Mouse (Mus musculus) cerebellum, adult (tissue): Measurements from ENCODE around the gene Adcy3.
A peak's percentile ranks its signal among the peaks of the same experiment; 100 is the strongest.

Experiments used
- ATAC-seq: cut with Nextera tagmentation; 2 replicates; pipeline ENCODE4 v1.9.2; 2017; ENCODE audit warnings: mild to moderate bottlenecking, moderate library complexity, mixed read lengths; ENCODE audit not compliant: insufficient number of reproducible peaks, low FRiP score, low TSS enrichment

Adcy3 gene

DNA sequence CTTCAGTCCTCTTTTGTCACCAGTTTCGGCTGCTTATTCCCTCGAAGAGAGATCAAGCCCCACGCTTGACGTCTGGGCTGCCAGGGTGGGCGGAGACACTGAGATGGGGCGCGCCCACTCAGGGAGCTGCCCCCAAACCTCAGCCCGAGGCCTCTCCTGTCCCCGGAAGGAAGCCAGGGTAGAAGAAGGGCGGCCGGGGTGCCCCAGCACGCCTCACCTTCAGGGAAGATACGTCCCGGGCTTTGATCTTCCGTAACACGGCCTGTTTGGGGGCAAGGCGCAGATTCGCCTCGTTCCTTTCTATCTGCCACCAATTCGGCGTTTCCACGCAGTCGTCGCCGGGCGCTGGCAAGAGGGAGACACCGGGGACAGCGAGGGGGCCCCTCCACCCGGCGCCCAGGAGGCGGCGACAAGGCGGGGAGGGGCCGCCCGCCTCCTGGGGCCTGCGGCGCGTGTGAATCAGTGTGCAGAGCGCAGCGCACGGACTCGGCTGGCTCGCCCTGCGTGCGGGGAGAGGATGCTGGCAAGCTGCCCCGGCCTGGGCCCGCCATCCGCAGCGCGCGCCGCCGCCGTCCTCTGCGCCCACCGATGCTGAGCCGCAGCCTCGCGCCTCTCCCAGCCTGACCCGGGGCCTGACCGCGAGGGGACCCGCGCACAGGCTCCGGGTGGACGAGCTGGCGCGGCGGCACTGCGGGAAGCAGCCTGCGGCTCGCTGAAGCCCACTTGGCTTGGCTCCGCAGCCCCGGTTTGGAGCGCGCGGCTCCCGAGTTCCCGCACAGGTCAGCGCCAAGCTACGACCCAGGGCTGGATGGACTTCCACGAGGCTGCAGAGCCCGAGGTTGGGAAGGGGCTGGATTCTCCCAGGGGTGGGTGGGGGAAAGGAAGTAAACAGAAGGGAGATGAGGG lies at the start of gene Adcy3:
Gene Adcy3 (plus strand): TSS at position 163 of the 906 bp plus-strand sequence.
- peak; percentile 64 for ATAC-seq

DNA sequence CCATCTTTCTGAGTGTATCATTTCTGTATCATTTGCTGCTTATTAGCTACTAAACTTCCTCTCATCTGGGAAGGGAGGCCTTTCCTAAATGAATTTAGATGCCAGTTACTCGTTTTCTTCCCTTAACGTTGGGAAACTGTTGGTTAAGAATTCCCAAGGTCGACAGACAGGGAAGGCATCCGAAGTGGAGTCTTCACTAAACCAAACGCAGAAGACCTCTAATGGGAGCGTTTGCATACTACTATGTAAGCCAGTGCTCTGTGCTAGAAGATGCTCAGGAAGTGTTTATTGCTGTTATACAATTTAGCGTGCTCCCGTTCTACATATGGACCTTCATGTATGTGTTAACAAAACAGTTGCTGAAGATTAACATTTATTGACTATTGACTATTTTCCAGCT lies 49.5 kb upstream of the Adcy3 start:
- no peak for ATAC-seq

DNA sequence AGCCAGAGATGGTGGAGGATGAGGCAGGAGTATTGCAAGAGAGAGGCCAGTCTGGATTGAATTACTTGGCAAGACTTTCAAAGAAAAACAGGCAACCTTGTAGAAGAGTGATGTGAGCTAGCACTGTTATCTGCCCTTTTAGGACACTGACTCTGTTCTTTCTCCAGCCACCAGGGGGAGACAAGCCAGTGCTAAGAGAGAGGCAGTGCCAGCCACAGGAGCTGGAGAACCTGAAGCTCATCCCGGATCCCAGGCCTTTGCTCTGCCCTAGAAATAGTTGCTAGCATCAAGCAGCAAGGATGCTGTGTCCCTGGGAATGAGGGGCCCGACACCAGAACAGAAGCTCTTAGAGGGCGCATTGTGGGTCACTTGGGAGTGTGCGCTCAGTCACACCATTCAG lies 25.5 kb upstream of the Adcy3 start:
- peak; percentile 75 for ATAC-seq

GRCm38 (mm10) chr12:4116132-4116531 lies 16.8 kb upstream of the Adcy3 start:
- ATAC-seq, result no peak

- ATAC-seq, result no peak
Observed at GRCm38 (mm10) chr12:4117136-4117535, 15.8 kb upstream of the Adcy3 start.

- no peak for ATAC-seq
Observed at GRCm38 (mm10) chr12:4117579-4117978, 15.3 kb upstream of the Adcy3 start.

DNA sequence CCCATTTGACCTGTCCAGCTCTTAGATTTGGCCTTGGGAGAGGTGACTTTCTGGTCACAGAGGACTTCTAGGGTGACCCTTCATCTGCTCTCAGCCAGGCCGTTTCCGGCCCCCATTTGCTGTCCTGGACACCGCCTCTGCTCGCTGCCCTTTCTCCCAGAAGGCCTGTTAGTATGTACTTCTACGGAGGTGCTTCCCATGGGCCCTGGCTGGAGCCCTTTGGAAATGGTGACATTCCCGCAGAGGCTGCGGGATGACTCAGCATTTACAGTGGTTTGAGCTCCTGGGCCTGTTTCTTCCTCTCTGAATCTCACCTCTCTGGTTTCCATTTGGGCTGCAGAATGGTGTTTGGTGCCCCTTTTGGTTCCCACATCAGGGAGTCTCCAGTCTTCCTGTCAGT lies 5.6 kb upstream of the Adcy3 start:
- ATAC-seq, result no peak

- ATAC-seq, result no peak
Observed at GRCm38 (mm10) chr12:4133847-4134212, 927 bp downstream of the Adcy3 start.

DNA sequence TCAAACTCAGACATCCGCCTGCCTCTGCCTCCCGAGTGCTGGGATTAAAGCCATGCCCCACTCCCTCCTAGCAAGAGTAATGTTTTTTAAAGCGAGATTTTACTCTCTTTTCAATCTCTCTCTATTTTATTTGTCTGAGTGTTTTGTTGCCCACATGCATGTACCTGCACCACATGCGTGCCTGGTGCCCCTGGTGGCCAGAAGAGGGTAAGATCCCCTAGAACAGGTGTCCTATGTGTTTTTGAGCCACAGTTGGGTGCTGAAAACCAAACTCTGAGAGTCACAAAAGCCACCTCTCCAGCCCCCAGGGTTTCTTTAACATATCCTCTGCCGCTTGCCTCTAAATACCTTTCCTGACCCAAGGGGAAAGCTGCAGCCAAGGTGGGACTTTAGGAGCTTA lies 10.3 kb downstream of the Adcy3 start:
- ATAC-seq, result no peak

GRCm38 (mm10) chr12:4150936-4151335 lies 18.0 kb downstream of the Adcy3 start:
- no peak for ATAC-seq

GRCm38 (mm10) chr12:4151969-4152368 lies 19.1 kb downstream of the Adcy3 start:
- ATAC-seq, result no peak

DNA sequence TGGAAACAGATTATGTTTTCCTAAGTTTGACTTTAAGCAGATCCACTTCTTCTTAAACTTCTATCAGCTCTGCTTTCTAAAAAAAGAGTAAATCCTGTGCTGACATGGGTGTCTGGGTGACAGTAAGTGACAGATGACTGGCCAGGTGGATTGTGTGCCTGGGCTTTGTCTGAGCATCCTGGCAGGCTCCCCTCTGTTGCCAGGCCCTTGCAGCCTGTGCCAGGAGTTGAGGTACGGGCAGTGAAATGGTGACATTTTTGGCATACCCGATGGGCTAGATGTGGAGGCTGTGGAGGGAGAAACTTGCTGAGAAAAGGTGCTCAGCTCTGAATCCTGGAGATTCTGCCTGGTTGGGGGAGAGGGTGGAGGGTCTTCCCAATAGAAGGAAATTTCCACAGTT lies 24.6 kb downstream of the Adcy3 start:
- ATAC-seq, result peak; percentile 92

DNA sequence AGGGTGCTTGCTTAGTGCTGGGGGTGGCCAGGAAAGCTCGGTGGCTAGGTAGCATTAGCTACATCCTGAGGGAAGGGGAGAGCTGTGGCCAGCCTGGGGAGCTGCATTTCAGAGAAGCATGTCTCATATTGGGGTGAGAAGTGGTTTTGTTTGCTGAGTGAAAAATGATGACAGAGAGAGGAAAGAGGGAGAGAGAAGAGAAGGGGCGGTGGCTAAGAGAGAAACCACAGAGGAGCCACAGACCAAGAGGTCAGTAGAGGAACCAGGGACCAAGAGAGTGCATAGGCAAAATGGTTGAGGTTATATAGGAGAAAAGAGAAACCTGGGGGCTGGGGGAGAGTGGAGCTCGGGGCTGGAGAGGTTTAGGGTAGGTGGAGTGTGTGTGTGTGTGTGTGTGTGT lies 25.3 kb downstream of the Adcy3 start:
- no peak for ATAC-seq

DNA sequence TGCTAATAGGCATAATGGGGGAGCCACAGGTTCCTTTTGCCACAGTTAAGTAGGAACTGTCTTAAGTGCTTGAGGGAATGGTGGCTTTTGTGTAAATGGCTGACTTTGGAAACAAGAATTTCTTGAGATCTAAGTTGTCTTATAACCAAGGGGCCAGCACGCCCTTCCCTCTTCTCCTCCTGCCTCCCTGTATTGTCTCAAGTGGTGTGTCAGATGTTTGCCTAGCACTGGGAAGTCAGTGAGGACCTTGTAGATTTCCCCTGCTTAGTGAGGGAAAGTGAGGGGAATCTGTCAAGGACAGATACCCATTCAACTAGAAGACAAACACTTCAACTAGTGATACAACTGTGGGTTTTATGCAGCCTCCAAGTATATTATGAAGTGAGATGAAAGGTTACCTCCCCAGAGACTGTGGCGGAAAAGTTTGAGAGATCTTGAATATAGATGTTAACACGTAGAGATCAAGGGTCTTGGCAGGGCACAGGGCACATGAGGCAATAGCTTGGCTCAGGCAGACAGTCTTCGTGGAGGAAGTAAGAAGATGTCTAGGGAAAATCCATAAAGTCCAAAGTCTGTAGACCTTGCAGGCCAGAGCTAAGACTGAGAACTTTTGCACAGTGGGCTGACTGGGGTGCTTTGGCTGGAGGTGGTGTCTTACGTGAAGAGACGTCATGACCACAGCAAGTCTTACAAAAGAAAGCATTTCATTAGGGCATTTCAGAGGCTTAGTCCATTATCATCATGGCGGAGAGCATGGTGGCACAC lies 26.1 kb downstream of the Adcy3 start:
- no peak for ATAC-seq

DNA sequence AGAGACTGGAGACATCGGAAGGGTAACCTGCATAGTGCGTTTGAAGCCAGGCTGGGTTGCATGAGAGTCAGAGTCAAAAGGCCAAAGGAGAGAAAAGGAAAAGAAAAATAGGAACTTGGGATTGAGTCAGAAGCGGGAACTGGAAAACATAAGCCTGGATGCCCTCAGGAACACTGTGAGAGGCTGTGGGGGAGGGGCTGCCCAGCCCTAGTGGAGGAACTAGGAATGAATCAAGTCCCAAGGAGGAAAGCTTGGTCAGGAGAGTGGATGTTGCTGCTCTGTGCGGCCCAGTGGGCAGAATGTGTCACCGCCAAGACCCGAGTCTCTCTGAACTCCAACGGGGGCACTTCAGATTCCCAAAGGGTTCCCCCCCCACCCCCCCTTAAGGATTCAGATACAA lies 27.4 kb downstream of the Adcy3 start:
- ATAC-seq, result no peak

DNA sequence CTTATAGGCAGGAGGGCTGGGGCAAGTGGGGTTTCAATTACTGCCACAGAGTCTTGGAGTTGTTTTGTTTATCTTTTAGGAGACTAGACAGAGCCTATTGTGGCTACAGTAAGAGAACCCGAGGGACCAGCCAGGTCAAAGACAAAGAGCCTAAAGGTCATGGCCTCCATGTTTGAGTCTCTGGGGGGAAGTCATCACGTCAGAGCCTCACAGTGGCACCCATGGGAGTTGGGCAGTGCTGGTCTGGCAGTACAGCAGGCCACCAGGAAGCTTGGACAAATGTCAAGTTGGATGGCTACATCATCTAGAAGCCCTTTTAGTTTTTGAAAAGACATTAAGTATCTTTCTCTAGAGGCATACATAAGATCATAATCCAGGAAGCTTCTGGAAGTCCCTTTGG lies 30.0 kb downstream of the Adcy3 start:
- ATAC-seq, result no peak

- ATAC-seq, result no peak
Observed at GRCm38 (mm10) chr12:4166970-4167369, 34.1 kb downstream of the Adcy3 start.

GRCm38 (mm10) chr12:4169058-4169457 lies 36.2 kb downstream of the Adcy3 start:
- ATAC-seq, result no peak

- no peak for ATAC-seq
Observed at GRCm38 (mm10) chr12:4169622-4170021, 36.7 kb downstream of the Adcy3 start.

DNA sequence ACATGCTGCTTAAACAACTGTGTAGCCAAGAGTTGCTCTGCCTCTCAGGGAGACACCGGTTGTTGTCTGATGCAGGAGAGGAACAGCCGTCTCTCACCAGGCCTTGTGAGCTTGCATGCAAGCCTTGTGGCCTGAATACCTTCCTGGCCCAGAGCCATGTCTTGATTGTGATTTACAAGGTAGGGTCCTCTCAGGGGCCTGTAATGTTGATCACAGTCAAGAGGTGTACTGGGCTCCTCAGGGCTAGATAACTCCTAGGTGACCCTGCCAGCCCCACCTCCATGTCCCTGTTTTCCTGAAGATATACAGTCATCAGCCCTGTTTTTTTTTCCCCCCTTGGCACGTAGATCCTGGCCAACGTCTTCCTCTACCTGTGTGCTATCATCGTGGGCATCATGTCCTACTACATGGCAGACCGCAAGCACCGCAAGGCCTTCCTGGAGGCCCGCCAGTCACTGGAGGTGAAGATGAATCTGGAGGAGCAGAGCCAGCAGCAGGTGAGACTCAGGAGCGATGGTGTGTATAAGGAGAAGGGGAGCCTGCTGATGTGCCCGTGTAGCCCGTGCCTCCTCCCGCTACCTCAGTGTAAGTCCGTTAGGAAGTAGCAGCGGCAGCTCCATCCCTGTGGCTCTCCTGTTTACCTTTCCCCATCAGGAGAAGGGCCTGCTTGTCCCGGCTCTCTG lies 40.3 kb downstream of the Adcy3 start:
- peak; percentile 38 for ATAC-seq

GRCm38 (mm10) chr12:4178839-4179238 lies 45.9 kb downstream of the Adcy3 start:
- ATAC-seq, result no peak
